Mouse (Mus musculus) bone marrow macrophage, adult 2 months (primary cell): ENCODE data around the gene Ppm1f.

Source experiments
- CTCF ChIP-seq: IDR thresholded peaks from 2 replicates; pipeline ENCODE4 v1.5.1; 2012; ENCODE audit warnings: low read depth, mild to moderate bottlenecking, low read length, moderate library complexity
- POLR2A ChIP-seq: IDR thresholded peaks from 2 replicates; pipeline ENCODE4 v1.6.1; 2012; ENCODE audit warnings: mild to moderate bottlenecking, low read depth, low read length, borderline replicate concordance

DNA sequence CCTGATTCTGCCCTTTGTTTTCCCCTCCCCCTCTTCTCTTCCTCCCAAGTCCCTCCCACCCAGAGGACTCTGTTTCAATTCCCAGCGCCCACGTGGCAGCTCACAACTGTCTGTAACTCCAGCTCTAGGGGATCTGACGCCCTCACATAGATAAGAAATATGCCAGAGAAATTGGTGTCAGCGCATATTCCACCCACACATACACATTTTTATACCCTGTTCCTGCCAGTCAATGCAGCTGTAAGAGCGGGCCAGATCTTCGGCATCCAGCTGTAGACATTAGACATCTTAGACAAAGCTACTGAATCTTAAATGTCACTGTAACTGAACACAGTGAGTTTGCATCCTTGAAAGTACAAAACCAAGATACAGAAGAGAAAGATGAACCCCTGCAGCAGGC, 63.6 kb downstream of the Ppm1f start:
- TF ChIP-seq POLR2A: no peak
- TF ChIP-seq CTCF: no peak
